Mouse (Mus musculus): ENCODE results near the gene Atp8a2. TPM values are rescaled to one million over a fixed set of nuclear protein-coding genes. Genes with fewer than 3 reads are reported as not detected.
"Not testable (repeated sequence)": the region's sequence is repeated elsewhere in the genome, so short reads cannot be mapped to it uniquely, and the experiment has no call there.

The Atp8a2 gene
- total and polyA plus RNA-seq, 3 experiments, result 0.15 to 1.2 (median 0.76) TPM

DNA sequence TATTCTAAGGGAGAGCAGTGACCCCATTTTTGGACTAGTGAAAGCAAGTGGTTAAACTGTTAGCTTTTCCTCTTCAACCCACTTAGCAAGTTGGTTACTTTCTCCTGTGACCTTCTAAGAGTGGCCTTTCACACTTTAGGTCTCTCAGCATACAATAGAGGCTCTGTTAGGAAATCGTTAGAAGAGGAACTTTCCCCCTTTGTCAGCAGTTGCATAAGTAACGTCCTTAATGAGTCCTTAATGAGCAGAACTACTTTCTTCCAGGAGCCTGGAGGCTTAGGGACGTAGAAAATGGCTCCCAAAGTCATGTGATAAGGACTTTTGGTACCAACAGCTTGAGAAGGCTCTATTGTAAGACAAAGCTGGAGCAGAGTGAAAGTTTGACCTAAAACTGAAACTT lies 434.8 kb downstream of the Atp8a2 start:
- no peak for DNase-seq

DNA sequence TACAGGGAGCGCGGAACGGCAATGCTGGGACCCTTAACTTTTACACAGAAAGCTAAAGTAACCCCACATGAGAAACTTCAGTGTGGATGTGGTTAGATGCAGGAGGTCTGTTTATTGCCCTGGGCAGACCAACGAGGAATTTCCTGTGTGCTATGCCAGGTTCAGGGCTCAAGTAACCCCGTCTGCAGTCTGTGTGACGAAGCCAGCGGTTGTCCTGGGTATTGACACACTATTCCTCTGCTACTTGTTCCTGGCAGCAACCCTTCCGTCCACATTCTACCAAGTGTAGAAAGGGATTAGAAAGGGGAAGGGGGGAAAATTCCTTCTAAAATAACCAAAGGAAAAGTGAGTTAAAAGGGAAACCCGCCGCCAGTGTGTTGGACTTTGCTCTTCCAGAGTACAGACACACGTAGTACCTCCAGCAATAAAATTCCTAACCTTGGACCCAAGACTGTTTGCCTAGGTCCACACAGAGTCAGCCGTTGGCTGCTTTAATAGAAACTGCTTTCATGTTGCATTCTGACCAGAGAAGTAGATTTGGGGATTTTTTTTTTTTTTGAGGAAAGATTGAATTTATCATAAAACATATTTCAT lies 437.0 kb downstream of the Atp8a2 start:
- no peak for DNase-seq

DNA sequence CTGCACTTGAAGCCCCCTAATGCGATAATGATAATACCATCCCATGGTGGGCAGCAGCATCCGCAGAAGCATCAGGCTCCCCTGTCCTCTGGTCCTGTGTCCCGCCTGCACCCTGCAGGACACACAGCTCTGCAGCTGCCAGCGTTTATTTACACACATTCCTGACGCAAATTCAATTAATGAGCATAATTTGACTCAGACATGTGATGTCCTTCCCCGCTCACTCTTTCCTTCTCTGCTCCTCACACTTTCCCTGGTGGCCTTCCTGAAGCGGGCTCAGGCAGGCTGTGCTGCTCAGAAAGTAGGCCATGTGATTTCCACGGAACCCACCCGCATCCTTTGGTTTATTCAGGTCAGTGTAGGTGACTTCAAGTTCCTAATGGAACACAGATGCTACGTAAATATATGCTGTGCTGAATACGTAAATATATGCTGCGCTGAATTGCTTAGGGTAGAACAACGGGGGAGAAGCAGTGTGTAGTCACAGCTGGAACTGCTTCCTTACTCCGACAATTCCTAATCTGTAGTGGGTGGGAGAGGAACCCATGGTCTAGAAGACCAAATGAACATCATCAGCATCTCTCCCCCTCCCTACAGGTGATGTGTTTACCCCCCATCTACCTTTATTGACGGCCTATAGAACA lies 437.7 kb downstream of the Atp8a2 start:
- no peak for DNase-seq

DNA sequence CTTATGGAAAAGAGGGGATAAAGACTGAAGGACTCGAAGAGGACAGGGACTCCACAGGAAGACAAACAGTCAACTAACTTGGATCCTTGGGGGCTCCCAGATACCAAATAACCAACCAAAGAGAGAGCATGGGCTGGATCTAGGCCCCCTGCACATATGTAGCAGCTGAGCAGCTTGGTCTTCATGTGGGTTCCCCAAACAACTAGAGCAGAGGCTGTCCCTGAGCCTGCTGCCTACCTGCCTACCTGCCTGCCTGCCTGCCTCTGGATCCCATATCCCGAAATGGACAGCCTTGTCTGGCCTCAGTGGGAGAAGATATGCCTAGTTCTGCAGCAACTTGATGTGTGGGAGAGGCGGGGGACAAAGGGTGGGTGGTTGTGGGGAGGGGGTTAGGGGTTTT lies 444.6 kb downstream of the Atp8a2 start:
- no peak for DNase-seq

DNA sequence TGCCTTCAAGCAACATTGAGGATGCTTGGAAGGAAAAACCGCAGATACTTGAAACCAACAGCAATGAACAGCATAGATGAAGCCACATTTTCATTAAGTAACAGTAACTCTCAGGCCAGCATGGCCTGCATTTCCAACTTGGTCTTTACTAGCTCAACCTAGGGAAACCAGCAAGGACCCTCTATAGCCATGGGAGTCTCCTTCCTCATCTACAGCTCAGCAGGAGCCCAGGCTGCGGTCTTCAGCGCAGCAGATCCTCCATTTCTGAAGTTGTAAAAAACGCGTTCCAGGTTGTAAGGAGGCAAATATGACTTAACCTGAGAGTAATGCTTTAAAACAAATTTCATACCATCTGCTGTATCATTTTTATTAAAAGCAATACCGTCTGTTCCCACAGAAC lies 447.0 kb downstream of the Atp8a2 start:
- DNase-seq, result no peak

DNA sequence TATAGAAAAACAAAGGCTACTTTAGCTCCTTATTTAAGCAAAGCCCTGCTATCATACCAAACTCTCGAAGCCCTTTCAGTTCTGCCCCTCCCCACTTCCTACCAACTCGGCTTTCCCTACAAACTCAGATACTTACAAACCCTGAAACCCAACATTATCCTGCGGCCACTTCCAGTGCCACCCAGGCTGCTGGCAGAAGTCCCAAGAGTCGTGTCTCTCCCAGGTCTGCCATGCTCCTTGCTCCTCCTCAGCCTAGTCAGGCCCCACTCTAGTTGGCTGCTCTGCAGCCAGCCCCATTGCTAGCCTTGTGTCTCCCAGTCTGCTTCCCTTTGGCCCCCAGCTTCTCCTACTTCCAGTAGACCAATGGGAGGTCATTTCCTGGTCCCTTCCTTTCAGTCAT lies 451.3 kb downstream of the Atp8a2 start:
- DNase-seq, result no peak

DNA sequence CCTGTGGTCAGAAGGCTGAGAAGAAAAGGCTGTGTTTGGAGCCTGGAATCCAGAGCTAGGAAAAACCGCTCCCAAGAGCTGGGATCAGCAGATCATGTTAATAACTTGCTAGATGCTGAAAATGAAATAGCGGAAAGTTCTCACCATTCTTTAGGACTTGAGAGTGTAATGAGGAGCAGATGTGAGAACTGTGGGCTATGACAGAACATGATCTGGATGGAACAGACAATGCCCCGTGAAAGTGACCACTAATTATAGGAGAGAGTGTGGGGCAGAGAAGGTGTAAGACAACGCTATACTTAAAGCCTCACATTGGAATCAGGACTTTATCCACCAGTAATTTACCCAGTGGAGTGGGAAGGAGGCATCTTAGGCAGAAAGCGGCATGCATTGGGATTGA lies 455.2 kb downstream of the Atp8a2 start:
- DNase-seq, result no peak

DNA sequence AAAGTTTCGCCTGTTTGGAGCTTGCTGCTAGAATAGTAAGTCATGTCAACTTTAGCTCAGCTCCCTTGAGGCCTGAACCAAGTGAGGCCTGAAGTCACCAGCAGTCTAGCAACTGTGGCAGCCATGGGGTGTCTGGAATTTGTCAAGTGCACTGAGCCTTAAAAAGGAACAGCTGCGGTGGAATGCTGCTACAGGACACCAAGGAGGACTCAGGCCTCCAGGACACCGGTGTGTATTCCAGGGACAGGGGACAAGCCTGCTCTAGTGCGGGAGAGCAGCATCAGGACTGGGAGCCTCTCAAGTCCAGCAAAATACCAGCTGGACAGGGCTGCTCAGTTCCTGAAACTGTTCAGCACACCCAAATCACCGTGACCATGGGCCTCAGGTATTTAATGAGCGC lies 457.5 kb downstream of the Atp8a2 start:
- no peak for DNase-seq

DNA sequence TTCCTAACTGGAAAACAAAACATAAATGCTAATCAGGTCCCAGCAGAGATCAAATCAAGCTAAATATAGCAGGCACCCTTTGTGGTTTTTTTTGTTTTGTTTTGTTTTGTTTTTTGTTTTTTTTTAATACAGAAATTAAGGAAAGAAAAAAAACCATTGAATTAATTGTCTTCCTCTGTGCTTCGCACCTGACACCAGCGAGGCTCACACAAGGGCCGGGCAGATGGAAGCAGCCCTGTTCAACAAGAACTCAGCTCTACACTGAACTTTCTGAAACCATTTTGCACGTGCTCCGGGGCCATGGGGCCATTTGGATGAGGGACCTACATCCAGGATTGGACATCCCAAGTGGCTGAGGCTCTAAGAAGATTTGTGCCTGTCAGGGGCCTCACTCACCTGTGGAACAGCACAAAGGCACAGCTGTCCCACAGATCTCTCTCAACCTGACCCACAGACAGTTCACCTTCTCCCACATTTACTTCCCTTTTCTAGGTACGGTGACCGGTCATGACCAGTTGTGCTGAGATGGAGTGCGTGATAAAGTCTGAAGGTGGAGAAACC lies 459.2 kb downstream of the Atp8a2 start:
- no peak for DNase-seq

DNA sequence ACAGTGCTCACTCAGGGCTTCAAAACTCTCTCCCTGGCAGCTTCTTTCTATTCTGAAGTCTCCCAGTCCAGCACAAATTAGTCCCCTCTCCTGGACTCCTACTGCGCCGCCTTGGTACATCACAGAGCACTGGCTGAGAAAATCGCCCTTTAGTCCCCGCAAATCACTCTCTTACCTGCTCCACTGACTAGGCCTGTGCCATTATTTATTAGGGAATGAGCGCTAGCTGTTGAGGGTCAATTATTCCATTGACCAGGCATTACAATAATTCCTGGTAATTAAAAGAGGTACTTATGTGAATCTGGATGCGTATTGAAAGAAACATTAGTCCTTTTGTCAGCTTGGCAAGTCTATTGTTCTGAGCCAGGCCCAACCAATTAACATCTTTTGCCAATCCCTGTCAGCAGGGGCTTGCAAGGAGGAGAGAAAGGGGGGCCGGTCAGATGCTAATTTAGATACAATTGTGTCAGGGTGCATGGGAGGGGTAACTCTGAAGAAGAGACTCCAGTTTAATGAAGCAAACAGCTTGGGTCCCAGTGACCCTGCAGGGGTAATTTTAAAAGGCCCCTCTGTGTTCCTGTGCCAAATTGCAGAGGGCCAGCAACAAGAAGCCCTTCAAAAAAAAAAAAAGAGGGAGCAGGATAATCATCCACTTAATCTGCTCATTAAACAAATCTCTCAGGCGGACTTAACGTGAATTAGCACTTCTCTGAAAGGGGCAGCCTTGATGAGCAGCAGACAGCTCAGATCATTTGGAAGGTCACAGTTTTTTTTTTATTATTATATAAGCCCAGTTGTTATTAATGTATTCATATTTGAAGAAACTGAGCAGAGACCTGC lies 459.9 kb downstream of the Atp8a2 start:
- no peak for DNase-seq

DNA sequence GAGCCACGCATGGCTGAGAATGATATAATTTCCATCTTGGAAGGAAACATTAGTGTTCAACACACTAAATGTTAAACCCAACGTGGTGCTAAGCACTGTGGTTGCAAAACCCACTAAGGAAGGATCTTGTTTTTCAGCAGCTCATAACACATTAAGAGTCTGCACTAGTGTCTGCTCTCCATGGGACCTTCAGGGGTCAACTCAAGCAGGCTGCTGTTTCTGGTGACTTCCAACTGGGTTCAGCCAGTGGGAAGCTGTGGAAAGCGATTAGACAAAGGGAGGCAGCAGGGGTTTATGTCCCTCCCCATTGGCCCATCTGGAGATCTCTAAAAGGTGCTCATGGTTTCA lies 467.0 kb downstream of the Atp8a2 start:
- DNase-seq, result no peak

DNA sequence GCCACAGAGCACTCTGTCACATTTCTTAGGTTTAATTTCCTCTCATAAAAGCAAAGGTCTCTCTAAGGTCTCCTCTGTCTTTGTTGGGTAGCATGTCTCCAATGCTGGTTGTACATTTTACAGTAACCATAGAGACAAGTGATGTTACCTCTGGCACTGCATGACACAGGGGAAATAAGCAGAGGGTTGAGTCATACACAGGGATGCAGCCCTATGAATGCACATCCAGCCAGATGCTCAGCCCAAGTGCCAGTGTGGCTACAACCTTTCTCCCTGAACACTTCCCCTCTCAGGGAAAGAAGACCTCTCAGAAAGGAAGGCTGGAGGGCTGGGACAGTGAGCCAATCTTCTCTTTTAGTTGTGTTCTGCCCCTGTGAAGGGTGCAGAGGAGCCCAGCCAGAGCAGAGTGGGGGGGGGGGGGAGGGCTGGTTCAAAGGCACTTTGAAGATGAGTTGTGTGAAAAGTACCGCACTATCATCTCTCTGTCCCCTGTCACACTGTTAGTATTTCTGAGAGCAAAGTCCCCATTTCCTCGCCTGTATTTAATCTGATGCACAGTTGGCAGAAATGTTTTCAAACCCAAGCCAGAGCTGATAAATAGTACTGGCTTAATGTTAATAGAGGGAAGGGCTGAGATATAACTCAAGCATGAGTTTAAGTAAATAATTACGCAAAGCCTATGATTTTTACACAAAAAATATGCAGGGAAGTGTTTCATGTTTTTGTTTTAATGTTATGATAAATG lies 467.5 kb downstream of the Atp8a2 start:
- DNase-seq, result no peak

DNA sequence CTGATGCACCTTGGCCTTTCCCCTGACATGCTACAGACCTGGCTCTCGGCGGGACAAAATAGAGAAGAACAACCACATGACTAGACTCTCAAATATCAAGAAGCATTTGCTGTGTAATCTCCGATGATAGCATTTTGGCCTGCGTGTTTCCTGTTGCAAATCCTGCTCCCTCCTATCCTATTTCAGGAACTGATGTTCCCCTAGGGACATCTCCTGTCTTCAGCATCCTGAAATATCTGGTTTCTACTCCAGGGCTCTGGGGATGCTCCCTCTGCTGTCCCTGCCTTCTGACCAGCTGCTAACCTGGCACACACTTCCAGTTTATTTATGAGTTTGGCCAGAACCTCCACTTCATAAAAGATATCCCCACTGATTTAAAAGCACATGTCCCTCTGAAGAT lies 470.0 kb downstream of the Atp8a2 start:
- DNase-seq, result no peak

DNA sequence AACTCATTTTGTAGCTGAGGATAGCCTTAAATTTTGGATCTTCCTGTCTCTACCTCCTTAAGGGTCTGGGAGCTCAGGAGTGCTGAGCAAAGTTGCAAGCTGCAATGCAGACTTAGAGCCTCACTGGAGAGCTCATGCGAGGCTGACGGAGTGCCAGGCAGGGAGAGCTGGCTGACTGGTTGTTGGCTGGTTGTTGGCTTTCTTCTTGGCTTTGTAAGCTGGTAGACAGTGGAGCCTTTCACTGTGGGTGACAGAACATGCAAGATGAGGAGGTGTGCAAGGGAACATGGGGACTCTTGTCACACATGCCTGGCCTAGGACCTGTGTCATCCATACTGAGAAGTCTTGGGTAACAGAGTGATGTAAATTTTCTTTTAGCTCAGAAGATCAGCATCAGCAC lies 473.8 kb downstream of the Atp8a2 start:
- DNase-seq, result no peak

DNA sequence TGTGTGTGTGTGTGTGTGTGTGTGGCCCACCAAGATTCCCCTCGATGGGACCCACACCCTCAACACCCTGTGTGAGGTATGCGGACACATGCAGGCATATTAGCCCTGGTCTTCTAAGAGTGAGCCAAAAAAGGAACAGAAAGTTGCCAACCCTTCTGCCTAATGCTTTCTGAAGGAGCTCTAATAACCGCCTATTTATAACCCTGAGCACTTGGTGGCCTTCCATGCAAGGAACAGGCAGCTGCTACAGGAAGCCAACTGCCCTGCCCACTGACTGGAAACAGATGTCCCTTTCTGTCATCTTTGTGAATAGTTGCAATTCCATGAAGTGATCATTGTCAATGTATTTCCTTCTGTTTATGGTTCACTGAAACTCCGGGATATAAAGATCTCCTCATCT lies 475.0 kb downstream of the Atp8a2 start:
- no peak for DNase-seq

DNA sequence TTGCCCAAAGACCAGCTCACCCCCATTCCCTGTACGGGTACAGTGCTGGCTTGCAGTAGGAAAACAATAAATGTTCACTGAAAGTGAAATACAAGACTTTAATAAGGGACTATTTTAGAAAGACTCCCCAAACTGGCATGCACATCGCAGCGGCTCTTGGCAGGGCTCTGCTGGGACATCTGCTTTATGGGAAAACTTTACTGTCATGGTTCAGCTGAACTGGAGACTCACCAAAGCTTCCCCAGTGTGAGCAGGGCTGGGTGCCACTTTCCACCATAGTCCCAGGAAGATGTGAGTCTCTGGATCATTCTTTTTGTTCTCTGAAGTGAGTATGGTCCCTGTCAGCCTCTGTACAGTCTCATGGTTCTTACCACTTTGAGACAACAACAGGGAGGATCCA lies 475.6 kb downstream of the Atp8a2 start:
- no peak for DNase-seq

DNA sequence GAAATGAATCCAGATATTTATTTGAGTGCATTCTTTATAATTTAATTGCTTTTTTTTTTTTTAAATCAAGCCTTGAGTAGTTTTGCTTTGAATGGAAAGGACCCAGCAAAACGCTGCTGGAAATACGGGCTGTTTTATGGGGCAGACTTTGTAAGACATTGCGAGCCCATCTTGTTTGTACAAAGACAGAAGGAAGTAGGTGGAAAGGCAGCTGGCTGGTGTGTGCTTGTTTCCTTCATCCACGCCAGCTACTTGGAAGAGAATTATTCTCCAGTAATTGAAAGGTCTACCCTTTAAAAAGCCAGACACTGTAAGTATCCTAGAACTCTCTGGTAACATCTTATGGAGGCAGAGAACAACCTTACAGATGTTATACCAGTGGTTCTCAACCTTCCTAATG lies 476.6 kb downstream of the Atp8a2 start:
- DNase-seq, result no peak

DNA sequence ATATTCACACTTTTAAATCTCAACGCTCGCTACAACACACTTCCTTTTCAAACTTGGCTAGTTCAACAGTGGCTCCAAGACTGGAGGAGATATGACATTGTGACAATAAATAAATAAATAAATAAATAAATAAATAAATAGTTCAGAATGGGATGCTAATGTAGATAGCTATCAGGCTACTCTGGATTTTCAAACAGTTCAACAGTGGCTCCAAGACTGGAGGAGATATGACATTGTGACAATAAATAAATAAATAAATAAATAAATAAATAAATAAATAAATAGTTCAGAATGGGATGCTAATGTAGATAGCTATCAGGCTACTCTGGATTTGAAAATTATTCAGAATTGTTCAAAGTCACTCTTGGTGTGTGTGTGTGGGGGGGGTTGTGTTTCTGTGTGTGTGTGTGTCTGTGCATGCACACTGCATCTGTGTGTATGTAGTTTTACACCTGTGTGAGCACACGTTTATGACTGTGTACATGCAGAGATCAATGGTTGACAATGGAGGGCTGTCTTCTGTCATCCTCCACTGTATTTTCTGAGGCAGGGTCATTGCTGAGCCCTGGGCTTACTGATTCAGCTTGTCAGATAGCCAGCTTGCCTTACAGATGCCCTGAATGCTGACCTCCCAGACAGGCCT lies 480.4 kb downstream of the Atp8a2 start:
- DNase-seq, result not testable (repeated sequence)

DNA sequence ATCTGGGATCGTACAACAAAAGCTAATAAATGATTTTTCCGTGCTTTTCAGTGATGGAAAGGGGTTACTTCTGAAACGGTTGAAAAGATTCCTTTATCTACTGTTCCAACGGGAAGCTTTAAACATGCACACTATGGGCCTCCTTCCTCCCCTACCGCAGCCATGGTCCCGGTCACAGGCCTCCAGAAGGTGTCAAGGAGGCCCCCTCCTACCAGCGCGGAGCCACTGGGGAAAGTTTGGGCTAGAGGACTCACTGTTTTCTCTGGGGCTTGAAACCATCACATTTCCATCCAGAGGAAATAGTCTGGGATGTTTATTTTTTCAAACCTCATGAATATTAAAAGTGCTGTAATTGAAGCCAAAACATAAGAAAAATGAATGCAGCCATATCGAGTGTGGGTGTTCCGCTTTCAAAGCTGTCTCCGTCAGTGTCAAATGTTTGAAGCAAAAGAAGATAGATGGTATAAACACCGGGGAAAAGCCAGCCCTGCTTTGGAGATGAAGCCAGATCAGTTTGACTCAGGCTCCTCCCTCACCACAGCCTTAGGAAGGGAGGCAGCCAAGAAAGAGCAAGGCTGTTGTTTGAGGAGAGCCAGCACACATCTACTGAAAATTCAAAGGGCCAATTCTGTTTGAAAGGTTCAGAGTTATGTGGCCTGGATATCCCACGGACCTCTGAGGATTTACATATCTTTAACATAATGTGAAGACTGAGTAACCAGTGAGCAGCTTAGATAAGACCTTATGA lies 481.1 kb downstream of the Atp8a2 start:
- no peak for DNase-seq

DNA sequence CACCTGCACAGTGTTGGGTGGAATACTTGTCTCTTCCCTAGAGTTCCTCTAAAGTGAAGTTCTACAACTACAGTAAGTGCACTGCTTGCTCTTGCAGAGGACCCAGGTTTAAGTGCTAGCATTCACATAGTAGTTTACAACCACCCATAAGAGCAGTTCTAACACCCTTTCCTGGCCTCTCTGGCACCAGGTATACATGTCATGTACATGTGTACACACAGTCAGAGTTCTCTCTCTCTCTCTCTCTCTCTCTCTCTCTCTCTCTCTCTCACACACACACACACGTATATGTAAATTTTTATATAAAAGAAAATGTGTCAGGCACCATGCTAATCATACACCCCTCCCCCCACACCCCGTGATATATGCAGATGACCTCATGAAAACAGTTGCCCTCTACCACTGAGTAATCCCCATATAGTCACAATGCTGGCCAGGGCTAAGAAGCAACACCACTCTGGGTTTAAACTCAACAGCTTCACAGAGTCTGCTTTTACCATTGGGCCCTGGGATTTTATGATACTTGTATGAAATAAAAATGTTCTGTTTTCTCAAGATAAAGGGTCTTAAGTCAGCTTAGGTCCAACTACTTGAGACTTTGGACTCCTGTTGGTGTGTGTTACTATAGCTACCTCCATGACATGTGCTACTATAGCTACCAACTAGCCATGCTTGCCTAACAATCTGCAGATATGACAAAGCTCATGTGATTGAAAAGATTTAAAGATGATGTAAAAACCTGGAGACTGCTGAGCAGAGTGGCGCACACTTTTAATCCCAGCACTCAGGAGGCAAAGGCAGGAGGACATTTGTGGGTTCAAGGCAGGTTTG lies 487.3 kb downstream of the Atp8a2 start:
- DNase-seq, result no peak

Data from adrenal gland, adult 2 months (tissue).